Mouse (Mus musculus) T-helper 2 cell (primary cell): ENCODE results near the gene Gm45521.

ENCODE experiments used
- in situ Hi-C: fragments of 300-600 bp; cut with MboI, MseI; formaldehyde crosslinking; loops from one replicate; pipeline ENCODE4 v1.15.1; 2025; ENCODE audit warnings: high pct_unique_total_duplicates

The Gm45521 gene

DNA sequence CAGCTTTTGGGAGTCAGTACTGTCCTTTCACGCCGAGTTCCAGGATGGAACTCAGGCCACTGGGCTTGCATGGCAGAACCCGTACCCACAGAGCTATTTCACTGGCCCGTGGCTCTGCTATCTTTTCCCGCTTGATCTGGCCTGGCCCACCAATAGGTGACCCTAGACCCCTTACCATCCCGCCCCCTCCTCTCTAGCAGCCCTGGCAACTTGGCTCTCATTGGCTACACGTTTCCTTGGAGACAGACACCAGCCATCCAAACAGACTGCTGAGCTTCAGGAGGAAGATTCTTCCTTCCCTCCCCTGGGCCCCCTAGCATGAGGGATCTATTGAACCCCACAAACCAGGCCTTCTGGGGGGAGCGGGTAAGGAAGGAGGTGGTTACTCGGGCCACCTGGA lies at the start of gene Gm45521:
Gene Gm45521 (plus strand): TSS at position 240 of the 400 bp plus-strand sequence.
- in situ Hi-C loops: no loop called here

DNA sequence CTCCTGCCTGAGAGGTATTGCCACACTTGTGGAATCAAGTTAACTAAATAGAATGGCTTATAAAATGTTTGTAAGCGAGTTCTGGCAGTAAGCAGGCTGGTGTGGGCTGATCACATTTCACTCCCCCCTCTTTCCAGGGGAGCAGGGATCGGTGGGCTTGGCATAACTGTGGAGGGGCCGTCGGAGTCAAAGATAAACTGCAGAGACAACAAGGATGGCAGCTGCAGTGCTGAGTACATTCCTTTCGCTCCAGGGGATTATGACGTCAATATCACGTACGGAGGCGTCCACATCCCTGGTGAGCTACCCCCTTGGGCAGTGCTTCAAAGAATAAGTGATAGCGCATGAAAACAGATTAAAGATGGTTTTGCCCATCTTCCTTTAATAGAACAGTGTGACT lies 47.6 kb upstream of the Gm45521 start:
- in situ Hi-C loops: no loop called here

GRCm38 (mm10) chr14:7913842-7914241 lies 43.2 kb upstream of the Gm45521 start:
- in situ Hi-C loops: no loop called here

DNA sequence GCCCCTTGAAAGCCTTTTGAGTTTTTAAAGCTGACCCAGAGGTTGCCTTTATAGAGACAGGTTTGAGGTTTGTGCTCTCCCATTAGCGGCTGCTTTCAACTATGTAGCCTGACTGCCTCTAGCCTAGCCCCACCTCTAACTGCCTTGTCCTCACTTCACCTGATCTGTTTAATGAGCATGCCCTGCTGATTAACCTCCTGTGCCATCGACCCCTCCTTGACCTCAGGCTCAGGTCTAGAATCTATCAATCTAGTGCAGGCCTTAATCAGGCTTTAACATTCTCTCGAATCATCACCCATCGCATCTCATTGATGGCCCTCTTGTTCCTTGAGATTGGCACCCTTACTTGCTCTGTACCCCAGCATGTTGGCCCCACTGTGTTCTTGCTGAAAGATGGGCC lies 42.6 kb upstream of the Gm45521 start:
- in situ Hi-C loops: no loop called here

- in situ Hi-C loops: no loop called here
Observed at GRCm38 (mm10) chr14:7918150-7918991, 38.7 kb upstream of the Gm45521 start.

- in situ Hi-C loops: no loop called here
Observed at GRCm38 (mm10) chr14:7919309-7919708, 37.8 kb upstream of the Gm45521 start.

DNA sequence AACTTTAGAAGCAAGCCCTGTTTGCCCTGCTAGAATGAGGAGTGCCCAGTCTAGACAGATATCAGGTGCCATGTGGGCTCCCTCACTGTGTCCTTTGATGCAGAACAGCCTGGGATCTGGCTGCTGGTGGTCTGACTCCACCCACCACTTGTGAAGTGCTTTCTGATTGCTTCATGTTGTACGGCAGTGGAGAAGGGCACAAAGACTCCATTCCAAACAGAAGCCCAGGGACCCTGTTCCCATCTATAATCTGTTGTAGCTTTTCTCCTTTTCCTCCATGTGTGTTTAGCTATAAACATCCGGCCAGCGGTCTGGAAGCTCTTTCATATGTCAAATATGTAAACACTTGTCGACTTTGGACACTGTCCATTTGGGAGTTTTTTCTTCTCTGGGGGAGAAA lies 37.2 kb upstream of the Gm45521 start:
- in situ Hi-C loops: no loop called here

- in situ Hi-C loops: no loop called here
Observed at GRCm38 (mm10) chr14:7921459-7921858, 35.6 kb upstream of the Gm45521 start.

DNA sequence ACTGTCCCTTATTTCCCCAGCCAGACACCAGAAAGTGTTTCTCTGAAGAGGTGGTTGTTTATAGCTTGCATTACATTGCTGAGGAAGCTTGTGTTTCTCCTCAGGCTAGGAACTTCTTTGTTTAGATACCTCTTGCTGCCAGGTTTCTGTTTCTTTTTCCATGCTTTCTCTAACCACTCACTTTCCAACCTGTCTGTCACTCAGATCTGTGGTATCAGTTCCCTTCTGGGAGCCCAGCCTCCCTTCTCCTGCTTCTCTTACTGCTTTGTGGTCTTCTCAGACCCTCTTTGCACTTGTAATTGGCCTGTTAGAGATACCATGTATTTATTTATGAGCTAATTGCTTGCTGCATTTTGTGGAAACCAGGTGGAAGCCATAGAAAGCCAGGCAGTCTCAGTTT lies 33.5 kb upstream of the Gm45521 start:
- in situ Hi-C loops: no loop called here

GRCm38 (mm10) chr14:7928362-7928761 lies 28.7 kb upstream of the Gm45521 start:
- in situ Hi-C loops: no loop called here

DNA sequence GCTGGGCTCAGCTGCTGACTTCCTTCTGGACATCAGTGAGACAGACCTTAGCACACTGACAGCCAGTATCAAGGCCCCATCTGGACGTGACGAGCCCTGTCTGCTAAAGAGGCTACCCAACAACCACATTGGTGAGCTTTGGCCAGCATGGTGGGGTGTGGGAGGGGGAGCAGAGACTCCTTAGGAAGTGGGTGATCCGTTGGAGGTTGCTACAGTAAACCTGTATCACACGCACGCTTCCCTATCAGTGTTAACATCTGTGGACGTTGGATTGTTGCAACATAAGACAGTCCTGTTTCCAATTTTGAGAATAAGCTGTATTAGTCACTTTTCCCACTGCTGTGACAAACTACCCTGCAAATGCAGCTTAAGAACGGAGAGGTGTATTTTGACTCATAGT lies 28.1 kb upstream of the Gm45521 start:
- in situ Hi-C loops: no loop called here

- in situ Hi-C loops: no loop called here
Observed at GRCm38 (mm10) chr14:7932151-7932550, 24.9 kb upstream of the Gm45521 start.

GRCm38 (mm10) chr14:7934166-7934565 lies 22.9 kb upstream of the Gm45521 start:
- in situ Hi-C loops: no loop called here

DNA sequence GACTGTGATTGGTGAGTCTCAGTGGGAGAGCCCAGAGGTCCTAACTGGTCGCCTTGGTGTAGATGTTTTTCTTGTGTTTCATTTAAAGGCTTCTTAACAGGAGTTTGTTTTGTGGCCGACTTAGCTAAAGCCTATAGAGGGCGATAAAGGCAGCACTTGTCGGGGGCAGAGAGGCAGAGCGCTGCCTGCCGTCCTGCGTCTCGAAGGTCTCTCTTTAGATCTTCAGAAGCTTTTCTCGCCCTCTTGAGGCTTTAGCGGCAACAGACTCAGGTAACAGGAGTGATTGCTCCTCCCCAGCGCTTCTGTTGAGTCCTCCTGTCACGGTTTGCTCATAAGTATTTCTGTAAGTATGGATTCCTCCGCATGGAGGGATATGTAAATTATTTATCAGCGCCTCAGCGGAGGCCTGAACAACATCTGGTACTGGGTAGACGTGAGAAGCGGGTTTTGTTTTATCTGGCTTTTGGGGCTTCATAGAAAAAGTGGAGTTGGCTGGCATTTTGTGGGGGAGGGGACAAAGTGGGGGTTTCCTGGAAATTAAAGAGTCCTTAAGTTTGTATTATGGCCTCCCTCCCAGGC lies 19.9 kb upstream of the Gm45521 start:
- in situ Hi-C loops: no loop called here

DNA sequence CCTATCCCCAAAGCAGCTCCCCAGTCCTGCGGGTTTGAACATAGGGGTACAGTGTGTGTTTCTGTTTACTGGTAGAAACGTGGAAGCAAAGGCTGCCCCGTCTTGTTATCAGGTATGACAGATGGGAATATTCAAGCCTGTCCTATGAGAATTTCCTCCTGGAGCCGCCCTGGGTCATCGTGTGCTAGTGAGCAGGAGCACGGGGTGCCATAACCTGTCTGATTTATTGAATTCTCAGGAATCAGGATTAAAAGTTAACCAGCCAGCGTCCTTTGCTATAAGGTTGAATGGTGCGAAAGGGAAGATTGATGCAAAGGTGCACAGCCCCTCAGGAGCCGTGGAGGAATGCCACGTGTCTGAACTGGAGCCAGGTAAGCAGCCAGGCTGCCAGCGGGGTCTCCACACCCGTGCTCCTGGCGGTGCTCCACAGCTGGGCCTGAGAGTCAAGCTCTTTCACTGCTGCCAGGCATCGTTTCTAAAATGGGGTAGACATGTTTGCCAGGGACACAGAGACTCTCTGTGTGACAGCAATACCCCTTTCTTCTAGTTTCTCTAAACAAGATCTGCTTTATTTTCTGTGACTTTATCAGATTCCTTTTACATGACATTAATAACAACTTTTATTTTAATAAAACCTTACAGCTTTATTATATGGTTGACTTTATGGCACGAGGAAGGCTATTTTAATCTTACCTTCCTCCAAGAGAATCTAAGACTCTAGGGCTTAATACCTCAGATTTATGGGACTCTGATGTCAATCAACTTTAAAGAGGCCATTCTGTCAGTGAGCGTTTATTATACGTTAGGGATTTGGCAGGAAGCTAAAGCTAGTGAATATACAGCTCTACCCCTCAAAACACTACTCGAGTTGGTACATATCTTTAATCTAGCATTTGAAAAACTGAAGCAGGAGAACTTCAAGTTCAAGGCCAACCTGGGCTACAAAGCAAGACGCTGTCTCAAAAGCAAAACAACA lies 18.0 kb upstream of the Gm45521 start:
- in situ Hi-C loops: no loop called here

DNA sequence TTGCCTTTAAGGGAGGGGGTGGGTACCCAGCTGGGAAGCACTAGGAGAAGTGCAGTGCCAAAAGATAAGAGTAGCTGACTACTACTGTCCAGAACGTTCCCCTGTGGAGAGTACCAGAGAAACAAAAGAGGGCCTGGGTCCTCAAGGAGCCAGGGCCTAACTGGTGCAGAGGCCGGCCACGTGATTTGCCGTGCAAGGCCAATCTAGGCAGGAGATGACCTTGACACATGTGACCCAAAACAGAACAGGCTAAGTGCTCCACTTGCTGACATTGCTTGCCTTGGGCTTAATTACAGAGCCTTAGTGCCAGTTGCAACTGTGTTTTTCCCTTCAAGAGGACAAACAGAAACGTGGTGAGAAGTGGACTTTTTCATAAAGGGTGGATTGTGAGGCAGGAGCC lies 15.7 kb upstream of the Gm45521 start:
- in situ Hi-C loops: loop anchor here (5.0 kb wide), 1 partner anchor 119 kb away; no protein-coding TSS in a partner anchor

DNA sequence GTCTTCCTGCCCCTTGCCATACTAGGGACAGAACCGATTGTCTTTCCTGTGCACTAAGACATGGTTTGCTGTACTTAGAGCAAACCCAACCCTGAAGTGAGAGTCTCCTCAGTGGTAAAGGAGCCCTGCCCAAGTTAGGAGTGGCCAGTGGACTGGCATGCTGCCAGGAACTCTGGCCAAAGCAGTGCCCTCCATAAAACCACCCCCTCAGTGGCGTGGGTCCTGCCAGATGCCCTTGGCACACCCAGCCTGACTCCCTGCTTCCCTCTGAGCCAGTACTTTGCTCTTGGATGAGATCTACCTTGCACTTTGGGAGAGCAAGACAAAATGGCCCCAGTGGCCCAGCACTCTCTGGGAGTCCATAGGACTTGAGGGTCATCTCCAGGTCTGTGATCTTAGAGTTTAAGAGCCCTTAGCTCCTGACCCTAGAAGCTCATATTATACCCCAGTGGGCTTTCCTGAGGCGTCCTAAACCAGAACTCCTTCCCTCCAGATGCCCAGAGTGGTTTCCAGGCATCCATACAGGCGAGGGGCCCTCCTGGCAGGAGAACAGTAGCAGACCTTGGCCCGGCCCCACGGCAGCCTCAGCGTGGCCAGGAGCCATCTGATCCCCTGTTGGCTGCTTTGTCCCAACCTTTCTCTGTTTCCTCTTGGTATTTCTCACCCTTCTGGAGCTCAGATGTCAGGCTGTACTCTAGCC lies 13.8 kb upstream of the Gm45521 start:
- in situ Hi-C loops: loop anchor here (5.0 kb wide), 1 partner anchor 121 kb away; no protein-coding TSS in a partner anchor

DNA sequence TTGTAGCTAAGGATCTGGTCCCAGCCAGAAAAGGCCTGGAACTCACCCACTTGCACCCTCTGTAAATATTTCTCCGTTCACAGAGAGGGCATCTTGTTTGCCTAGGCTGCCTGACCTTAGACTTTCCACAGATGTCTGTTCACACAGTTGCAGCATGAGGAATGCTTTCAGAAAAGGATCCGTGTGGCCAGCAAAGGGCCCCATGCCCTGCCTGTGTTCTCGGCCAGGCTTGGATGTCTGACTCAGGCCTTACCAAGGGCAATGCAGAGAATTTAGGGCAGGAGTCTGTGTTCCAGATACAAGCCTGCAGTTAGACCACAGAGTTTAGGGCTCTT lies 13.3 kb upstream of the Gm45521 start:
- in situ Hi-C loops: loop anchor here (5.0 kb wide), 1 partner anchor 121 kb away; no protein-coding TSS in a partner anchor

DNA sequence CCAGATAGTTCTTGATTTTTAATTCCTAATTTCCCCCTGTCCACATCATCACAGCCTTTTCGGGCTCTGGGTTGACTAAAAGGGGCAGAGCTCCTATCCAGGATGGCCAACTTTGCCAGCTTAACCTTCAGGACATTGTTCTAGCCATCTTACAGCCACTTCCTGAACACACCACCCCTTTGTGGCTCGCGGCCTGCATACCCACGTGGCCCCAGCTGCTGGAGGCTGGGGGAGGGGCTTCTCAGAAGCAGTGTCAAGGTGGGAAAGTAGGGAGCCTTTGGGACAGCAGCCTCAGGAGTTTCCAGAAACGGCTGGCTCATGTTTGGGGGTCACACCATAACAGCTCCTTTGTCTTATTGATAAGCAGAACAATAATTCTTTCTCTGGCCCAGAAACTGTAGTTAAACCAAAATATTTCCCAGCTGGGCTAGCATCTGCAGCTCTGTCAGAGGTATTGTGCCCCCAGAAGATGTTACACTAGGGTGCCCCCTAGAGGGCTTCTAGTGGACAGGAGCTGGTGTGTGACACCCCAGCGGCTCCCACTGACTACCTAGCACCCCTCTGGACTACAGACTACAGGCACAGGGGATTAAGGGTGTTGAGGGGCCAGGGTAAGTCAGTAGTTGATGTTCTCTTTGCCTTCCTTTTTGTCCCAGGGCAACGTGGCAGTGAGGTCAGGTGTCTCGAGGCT lies 12.6 kb upstream of the Gm45521 start:
- in situ Hi-C loops: loop anchor here (5.0 kb wide), 1 partner anchor 122 kb away; no protein-coding TSS in a partner anchor

DNA sequence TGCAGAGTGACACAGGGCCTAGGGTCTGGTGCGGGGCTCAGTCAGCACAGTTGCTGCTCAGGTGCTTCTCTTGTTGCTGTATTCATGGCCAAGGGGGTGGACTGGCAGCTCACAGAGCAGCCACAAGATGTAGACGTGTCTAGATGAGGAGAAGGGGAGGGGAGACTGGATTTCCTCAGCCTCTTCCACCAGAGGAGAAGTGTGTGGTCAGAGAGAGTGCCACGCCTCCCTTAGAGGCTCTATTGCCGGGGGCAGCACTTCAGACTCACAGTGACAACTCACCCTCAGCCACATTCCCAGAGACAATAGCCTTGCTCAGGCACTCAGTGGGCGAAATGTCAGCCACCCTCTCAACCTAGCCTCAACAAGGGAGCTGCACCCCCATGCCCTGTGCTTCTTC lies 11.8 kb upstream of the Gm45521 start:
- in situ Hi-C loops: no loop called here

GRCm38 (mm10) chr14:7951234-7951633 lies 5.9 kb upstream of the Gm45521 start:
- in situ Hi-C loops: no loop called here
